Mouse (Mus musculus): ENCODE data around the gene Mpp4. TPM values are rescaled to one million over a fixed set of nuclear protein-coding genes. Genes with fewer than 3 reads are reported as not detected.
A peak's percentile ranks its signal among the peaks of the same experiment; 100 is the strongest.

Gene Mpp4
- polyA plus RNA-seq, 1 experiment: 0.97 TPM

DNA sequence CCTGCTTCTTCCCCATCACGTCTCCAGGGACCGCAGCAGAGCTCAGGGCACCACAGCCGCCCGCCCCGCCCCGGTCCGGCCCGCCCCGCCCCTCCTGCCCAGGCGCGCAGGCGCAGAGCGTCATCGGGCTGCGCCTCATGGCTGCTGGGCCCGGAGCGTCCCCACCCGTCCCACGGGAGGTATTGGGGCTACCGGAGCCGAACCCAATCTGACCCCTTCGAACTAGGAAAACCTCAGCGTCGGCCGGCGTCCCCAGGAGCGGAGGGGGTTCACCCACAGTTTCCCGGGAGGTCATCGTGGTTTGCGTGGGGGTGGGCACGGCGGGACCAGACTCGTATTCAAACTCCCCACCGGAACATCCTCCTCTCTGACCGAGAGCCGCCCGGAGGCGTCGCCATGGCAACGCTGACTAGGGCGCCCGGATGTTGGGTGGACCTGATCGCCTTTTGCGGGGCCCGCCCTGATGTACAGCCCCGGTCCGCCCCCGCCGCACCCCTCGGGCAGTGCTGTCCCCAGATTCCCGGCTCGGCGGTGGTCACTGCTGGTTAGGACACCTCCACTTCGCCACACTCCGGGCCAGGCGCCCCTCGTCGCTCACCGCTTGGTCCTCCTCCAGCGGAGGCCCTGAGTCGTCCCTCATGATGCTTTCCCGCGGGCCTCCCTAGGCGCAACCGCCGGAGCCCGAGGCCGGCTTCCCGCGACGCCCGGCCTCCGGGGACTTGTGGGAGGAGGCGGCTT is 43.3 kb downstream of the Mpp4 start, which contains the start of gene Tmem237:
Gene Tmem237 (minus strand): TSS at position 689 of the 738 bp plus-strand sequence.
- under 1% methylated on average over 74 of the region's 74 CpGs for WGBS
- DNase-seq: peak; percentile 87
- peak; percentile 61; the same call in 1 of the 2 replicates for TF ChIP-seq POLR2A (IDR thresholded peaks at IDR 0.05; ENCODE audit: borderline replicate concordance, extremely low read depth, low read depth, low read length)
- no peak for TF ChIP-seq CTCF (IDR thresholded peaks at IDR 0.05; ENCODE audit: insufficient read depth, low read length)
- Histone ChIP-seq H3K4me3 (replicated peaks; ENCODE audit: extremely low read depth, low read depth, low read length) (peak within 1 kb of the TSS; percentile 97), H3K4me1 (ENCODE audit: control insufficient read depth, insufficient read depth, low read length) (no peaks in the 10 kb centered on the region)

DNA sequence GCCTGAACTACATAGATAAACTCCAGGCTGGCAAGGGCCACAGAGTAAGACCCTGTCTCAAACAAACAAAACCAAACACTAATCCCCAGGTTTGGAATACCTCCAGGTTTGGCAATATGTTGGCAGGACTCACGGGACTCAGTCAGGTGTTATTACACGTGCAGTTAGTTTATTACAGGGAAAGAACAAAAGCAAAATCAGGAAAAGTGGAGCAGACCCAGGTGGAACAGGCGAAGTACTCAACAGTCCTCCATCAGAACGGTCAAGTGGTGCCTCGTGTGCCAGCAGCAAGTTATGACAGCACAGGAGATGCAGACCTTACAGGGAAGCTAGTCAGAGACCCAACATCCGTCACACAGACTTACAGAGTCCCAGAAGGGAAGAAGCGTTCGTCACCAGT is 52.7 kb downstream of the Mpp4 start:
- WGBS: 62% methylated on average over 8 of the region's 8 CpGs
- no peak overlapping the region for H3K4me3 ChIP-seq (replicated peaks; ENCODE audit: extremely low read depth, low read depth, low read length)
- DNase-seq: peak; percentile 29
- no peaks in the 10 kb centered on the region for H3K4me1 ChIP-seq (ENCODE audit: control insufficient read depth, insufficient read depth, low read length)
- TF ChIP-seq CTCF (IDR thresholded peaks at IDR 0.05; ENCODE audit: insufficient read depth, low read length) (no peak), POLR2A (IDR thresholded peaks at IDR 0.05; ENCODE audit: borderline replicate concordance, extremely low read depth, low read depth, low read length) (no peak)

DNA sequence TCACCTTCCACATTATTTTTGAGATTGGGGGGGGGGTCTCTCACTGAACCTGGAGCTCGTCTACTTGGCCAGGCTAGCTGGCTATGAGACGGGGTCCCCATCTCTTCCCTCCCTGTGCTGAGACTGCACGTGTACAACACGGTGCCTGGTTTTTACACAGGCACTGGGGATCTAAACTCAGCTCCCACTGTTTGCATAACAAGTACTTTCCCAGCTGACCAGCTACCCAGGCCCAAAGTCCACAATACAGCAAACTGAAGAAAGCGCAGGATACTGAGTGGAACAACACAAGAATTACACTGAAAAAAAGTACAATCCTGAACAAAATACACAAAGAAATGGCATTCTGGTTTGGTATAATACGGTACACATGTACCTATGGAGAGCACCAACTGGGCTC is 61.1 kb downstream of the Mpp4 start:
- H3K4me3 ChIP-seq (replicated peaks; ENCODE audit: extremely low read depth, low read depth, low read length): no peak overlapping the region
- no peak for TF ChIP-seq POLR2A (IDR thresholded peaks at IDR 0.05; ENCODE audit: borderline replicate concordance, extremely low read depth, low read depth, low read length)
- H3K4me1 ChIP-seq (ENCODE audit: control insufficient read depth, insufficient read depth, low read length): no peaks in the 10 kb centered on the region
- DNase-seq: no peak
- 92% methylated on average over 6 of the region's 6 CpGs for WGBS

DNA sequence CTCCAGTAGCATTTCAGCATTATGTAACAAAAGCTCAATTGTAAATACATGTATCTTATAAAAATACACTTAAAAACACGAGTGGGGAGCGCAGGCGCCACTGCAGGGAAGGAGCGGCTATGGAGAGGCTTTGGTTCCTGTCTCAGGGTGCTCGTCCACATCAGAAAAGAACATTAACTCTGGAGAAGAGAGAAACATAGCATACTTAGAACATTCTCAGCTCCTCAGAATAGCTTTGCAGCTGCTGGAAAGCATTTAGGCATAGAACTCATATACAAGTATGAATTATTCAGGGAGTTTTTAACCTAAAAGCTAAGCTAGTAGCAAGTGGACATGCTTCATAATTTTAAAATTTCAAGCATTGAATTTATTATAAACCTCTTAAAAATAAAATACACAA is 62.2 kb downstream of the Mpp4 start:
- TF ChIP-seq CTCF (IDR thresholded peaks at IDR 0.05; ENCODE audit: insufficient read depth, low read length) (no peak), POLR2A (IDR thresholded peaks at IDR 0.05; ENCODE audit: borderline replicate concordance, extremely low read depth, low read depth, low read length) (no peak)
- no peak overlapping the region for H3K4me3 ChIP-seq (replicated peaks; ENCODE audit: extremely low read depth, low read depth, low read length)
- 87% methylated on average over 5 of the region's 5 CpGs for WGBS
- H3K4me1 ChIP-seq (ENCODE audit: control insufficient read depth, insufficient read depth, low read length): no peaks in the 10 kb centered on the region
- no peak for DNase-seq

DNA sequence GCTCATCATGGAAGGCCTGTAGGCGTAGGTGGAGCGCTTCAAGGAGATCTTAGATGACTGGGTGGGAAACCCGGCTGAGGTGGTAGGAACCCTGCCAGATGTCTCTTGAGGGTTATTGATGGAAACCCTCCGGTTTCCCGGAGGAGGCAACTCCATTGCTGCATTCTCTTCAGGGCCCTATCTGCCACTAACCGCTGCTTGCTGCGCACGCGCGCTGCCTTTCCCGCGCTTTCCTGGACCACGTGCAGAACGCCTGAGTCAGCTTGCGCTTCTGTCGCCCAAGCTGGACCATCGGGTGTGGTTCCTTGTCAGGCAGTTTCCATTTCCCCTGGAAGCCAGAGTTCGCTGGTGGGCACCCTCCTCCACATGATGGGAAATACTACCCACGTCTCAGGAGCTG is 68.5 kb downstream of the Mpp4 start, which contains the start of gene C2cd6:
Gene C2cd6 (minus strand): TSS at position 196 of the 400 bp plus-strand sequence.
- WGBS: 86% methylated on average over 19 of the region's 19 CpGs
- DNase-seq: no peak
- H3K4me1 ChIP-seq (ENCODE audit: control insufficient read depth, insufficient read depth, low read length): no peaks in the 10 kb centered on the region
- TF ChIP-seq POLR2A (IDR thresholded peaks at IDR 0.05; ENCODE audit: borderline replicate concordance, extremely low read depth, low read depth, low read length): no peak
- no peak within 1 kb of the TSS for H3K4me3 ChIP-seq (replicated peaks; ENCODE audit: extremely low read depth, low read depth, low read length)

Other genes starting within 250 kb of the Mpp4 start
- gene Trak2, start 190.0 kb downstream of the Mpp4 start, polyA plus RNA-seq (2012; rRNA removed): 33.8 and 39.2 TPM in 2 replicates
- gene Stradb, start 189.9 kb downstream of the Mpp4 start, polyA plus RNA-seq (2012; rRNA removed): 6.5 and 8.9 TPM in 2 replicates
- gene C2cd6, start 68.5 kb downstream of the Mpp4 start, polyA plus RNA-seq (2012; rRNA removed): not detected in 2 replicates
- gene Tmem237, start 43.0 kb downstream of the Mpp4 start, polyA plus RNA-seq (2012; rRNA removed): 5.5 and 10.9 TPM in 2 replicates
- 4.4 and 5.4 TPM in 2 replicates for gene Als2, start 73.8 kb upstream of the Mpp4 start, polyA plus RNA-seq (2012; rRNA removed)
- 0.07 TPM in 1 of 2 replicates, not detected in the other for gene Cdk15, start 93.5 kb upstream of the Mpp4 start, polyA plus RNA-seq (2012; rRNA removed)

All from lung, adult 2 months (tissue).